Comparison of ENCODE assay signal across 7 mouse cellular contexts in genomic region chr9:113441770-113442411, GRCm38 (mm10).
DNase-seq lines count a peak whose midpoint lies in the region; ATAC-seq and TF ChIP-seq lines count a peak whose summit lies in the region.

No protein-coding gene starts in this region.

- TF ChIP-seq POLR2A in small intestine, adult 2 months (IDR thresholded peaks at IDR 0.05; ENCODE audit: low read depth, low read length), result no peak

- intact Hi-C loops in left cerebral cortex, postnatal 4 days (cut with DNase I), result loop anchor here (10.0 kb wide), 1 partner anchor 183 kb away; no protein-coding TSS in a partner anchor

- H3K36me3 ChIP-seq in midbrain, embryonic 10.5 days, result no peaks in the 10 kb centered on the region
- H3K36me3 ChIP-seq in small intestine, adult 2 months (ENCODE audit: control insufficient read depth, insufficient read depth, low read length), result no peaks in the 10 kb centered on the region

- no peaks in the 10 kb centered on the region for H3K9me3 ChIP-seq in midbrain, embryonic 10.5 days (replicated peaks)

- DNase-seq in adrenal gland, postnatal 4 days (ENCODE audit: low spot score in 2 of 2), result peak; percentile 35 to 50
- peak; percentile 74 for DNase-seq in embryo, embryonic 11.5 days (ENCODE audit: low read depth, low spot score)
- DNase-seq in kidney, adult 18-20 months, result peak; percentile 61
- DNase-seq in left cerebral cortex, postnatal 4 days, result peak; percentile 89
- peak; percentile 83 for DNase-seq in midbrain, embryonic 10.5 days (ENCODE audit: low spot score)

- WGBS in midbrain, embryonic 10.5 days, result 10% methylated on average over 21 of the region's 21 CpGs
- 8% methylated on average over 21 of the region's 21 CpGs for WGBS in small intestine, adult 2 months

- H3K4me1 ChIP-seq in midbrain, embryonic 10.5 days, result peaks cover 7% of the 10 kb centered on the region; the same call in 1 of the 2 replicates
- H3K4me1 ChIP-seq in small intestine, adult 2 months (ENCODE audit: control insufficient read depth, insufficient read depth, insufficient read length, low read length), result no peaks in the 10 kb centered on the region; the same call in 1 of the 2 replicates

- peak; percentile 84 for ATAC-seq in granulocyte monocyte progenitor cell, adult 5-6 weeks (replicated peaks; ENCODE audit: poor library complexity, severe bottlenecking)

- H3K4me3 ChIP-seq in midbrain, embryonic 10.5 days, result peak overlapping the region; percentile 48
- H3K4me3 ChIP-seq in small intestine, adult 2 months (ENCODE audit: low read depth, low read length), result peak overlapping the region; percentile 43

- H3K27ac ChIP-seq in midbrain, embryonic 10.5 days (replicated peaks), result peak overlapping the region; percentile 65; the same call in 1 of the 2 replicates
- H3K27ac ChIP-seq in small intestine, adult 2 months (ENCODE audit: insufficient read depth, low read depth, low read length), result no peak overlapping the region

- peak; percentile 67 for TF ChIP-seq CTCF in small intestine, adult 2 months (IDR thresholded peaks at IDR 0.05; ENCODE audit: extremely low read depth, insufficient read length, insufficient replicate concordance, low read depth, low read length)

- H3K27me3 ChIP-seq in midbrain, embryonic 10.5 days (ENCODE audit: low read depth, poor library complexity, severe bottlenecking), result 0 out of 2 replicates have a peak, but pooled peaks cover 5% of the 10 kb centered on the region
- no peaks in the 10 kb centered on the region for H3K27me3 ChIP-seq in small intestine, adult 2 months (ENCODE audit: control insufficient read depth, insufficient read depth, low read length)
